Mouse (Mus musculus) heart, postnatal 14 days (tissue): ENCODE data around the gene Nfx1. TPM values are rescaled to one million over a fixed set of nuclear protein-coding genes. Genes with fewer than 3 reads are reported as not detected.

Experiments
- DNase-seq, 2 experiments: peaks; one replicate each; pipeline ENCODE4 v3.0.0; 2021 to 2022
- intact Hi-C: fragments of 180-260 bp; cut with DNase I; formaldehyde crosslinking; loops from one replicate; pipeline ENCODE4 v1.15.1; 2025
- total RNA-seq, 2 experiments: library from RNA; stranded (reverse); gene quantifications; 2 replicates each; pipeline ENCODE4 v1.2.3; 2021

Gene Nfx1
- total RNA-seq, 2 experiments from 2014 or later: 24.7 to 25.4 TPM

GRCm38 (mm10) chr4:40971744-40972143 is 1.0 kb downstream of the Nfx1 start:
- peak; percentile 26 to 52 for DNase-seq

GRCm38 (mm10) chr4:40974011-40974410 is 3.3 kb downstream of the Nfx1 start:
- no peak for DNase-seq
- intact Hi-C loops: no loop called here

More at GRCm38 (mm10) chr4:40971744-40972143, 1.0 kb downstream of the Nfx1 start:
- intact Hi-C loops: loop anchor here (2.0 kb wide), 1 partner anchor 23 kb away; the partner anchor contains the start of genes Bag1 and Chmp5

GRCm38 (mm10) chr4:40975678-40976077 is 5.0 kb downstream of the Nfx1 start:
- DNase-seq: no peak
- intact Hi-C loops: no loop called here

GRCm38 (mm10) chr4:40976651-40977050 is 5.9 kb downstream of the Nfx1 start:
- DNase-seq: no peak
- intact Hi-C loops: no loop called here

GRCm38 (mm10) chr4:40979430-40979829 is 8.7 kb downstream of the Nfx1 start:
- intact Hi-C loops: no loop called here

GRCm38 (mm10) chr4:40982486-40982885 is 11.8 kb downstream of the Nfx1 start:
- DNase-seq: no peak
- intact Hi-C loops: no loop called here

More at GRCm38 (mm10) chr4:40979430-40979829, 8.7 kb downstream of the Nfx1 start:
- no peak for DNase-seq

GRCm38 (mm10) chr4:40983686-40984085 is 13.0 kb downstream of the Nfx1 start:
- intact Hi-C loops: no loop called here
- peak; percentile 47 to 67 for DNase-seq

GRCm38 (mm10) chr4:40989633-40990032 is 18.9 kb downstream of the Nfx1 start:
- DNase-seq: no peak
- intact Hi-C loops: no loop called here

GRCm38 (mm10) chr4:40996302-40996701 is 25.6 kb downstream of the Nfx1 start:
- DNase-seq: no peak
- intact Hi-C loops: no loop called here

GRCm38 (mm10) chr4:40997916-40998315 is 27.2 kb downstream of the Nfx1 start:
- intact Hi-C loops: no loop called here
- DNase-seq: no peak

GRCm38 (mm10) chr4:41000271-41000670 is 29.6 kb downstream of the Nfx1 start:
- intact Hi-C loops: no loop called here
- DNase-seq: no peak

GRCm38 (mm10) chr4:41000842-41001639 is 30.3 kb downstream of the Nfx1 start:
- intact Hi-C loops: no loop called here
- DNase-seq: no peak

GRCm38 (mm10) chr4:41013351-41013750 is 42.6 kb downstream of the Nfx1 start:
- DNase-seq: no peak
- intact Hi-C loops: no loop called here

GRCm38 (mm10) chr4:41015798-41016197 is 45.1 kb downstream of the Nfx1 start:
- DNase-seq: no peak
- intact Hi-C loops: no loop called here

- intact Hi-C loops: no loop called here
- no peak for DNase-seq
These were observed 50.4 kb downstream of the Nfx1 start for GRCm38 (mm10) chr4:41021094-41021493.

- DNase-seq: no peak
- intact Hi-C loops: no loop called here
These were observed 55.5 kb downstream of the Nfx1 start for GRCm38 (mm10) chr4:41026086-41026787.

- intact Hi-C loops: no loop called here
These were observed 57.2 kb downstream of the Nfx1 start for GRCm38 (mm10) chr4:41027872-41028271.

GRCm38 (mm10) chr4:41028272-41028671 is 57.6 kb downstream of the Nfx1 start:
- intact Hi-C loops: no loop called here
- DNase-seq: no peak

More at GRCm38 (mm10) chr4:41027872-41028271, 57.2 kb downstream of the Nfx1 start:
- no peak for DNase-seq

- intact Hi-C loops: no loop called here
- no peak for DNase-seq
These were observed 58.7 kb downstream of the Nfx1 start for GRCm38 (mm10) chr4:41029372-41029771.

- intact Hi-C loops: no loop called here
- DNase-seq: peak; percentile 50 to 60
These were observed 60.5 kb downstream of the Nfx1 start for GRCm38 (mm10) chr4:41031242-41031641.

GRCm38 (mm10) chr4:41037942-41038341 is 67.2 kb downstream of the Nfx1 start:
- no peak for DNase-seq
- intact Hi-C loops: no loop called here

GRCm38 (mm10) chr4:41040983-41041382 is 70.3 kb downstream of the Nfx1 start:
- intact Hi-C loops: no loop called here
- DNase-seq: peak; percentile 51 to 58
